Mouse (Mus musculus) R1 (cell line): Measurements from ENCODE around the gene Hoxb5.

Source experiments
- DNase-seq: peaks from one replicate; pipeline ENCODE4 v3.0.0-alpha.2; 2018; ENCODE audit warnings: low read depth, low spot score

Hoxb5 gene

DNA sequence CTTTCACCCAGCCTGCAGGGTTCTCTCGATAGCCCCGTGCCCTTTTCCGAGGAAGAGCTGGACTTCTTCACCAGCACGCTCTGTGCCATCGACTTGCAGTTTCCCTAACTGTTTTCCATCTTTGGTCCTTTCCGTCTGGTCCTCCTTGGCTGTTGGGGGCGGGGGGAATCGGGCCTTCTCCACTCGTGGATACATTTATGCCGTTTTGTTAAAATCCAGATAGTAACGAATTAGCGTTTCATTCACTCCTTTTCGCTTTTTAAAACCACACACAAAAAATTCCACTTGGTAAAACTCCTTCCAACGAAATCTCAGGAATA lies 50.3 kb downstream of the Hoxb5 start:
- DNase-seq: no peak

DNA sequence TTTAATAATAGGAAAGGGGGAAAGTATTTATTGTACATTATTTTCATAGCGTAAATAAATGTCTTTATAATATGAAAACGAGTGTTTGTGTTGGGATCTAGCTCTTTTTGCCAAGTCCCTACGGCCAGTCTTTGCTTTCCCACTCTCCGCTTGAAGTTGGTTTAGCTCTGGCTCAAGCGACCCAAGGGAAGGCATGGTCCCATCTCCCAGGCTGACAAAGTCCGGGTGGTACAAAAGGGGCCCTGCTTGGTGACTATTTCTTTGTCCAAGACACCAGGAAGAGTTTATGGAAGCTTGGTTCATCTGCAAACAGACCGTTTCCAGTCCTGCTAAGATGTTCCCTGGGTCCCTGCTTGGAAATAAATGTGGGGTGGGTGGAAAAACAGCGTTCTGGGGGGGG lies 50.8 kb downstream of the Hoxb5 start:
- no peak for DNase-seq

DNA sequence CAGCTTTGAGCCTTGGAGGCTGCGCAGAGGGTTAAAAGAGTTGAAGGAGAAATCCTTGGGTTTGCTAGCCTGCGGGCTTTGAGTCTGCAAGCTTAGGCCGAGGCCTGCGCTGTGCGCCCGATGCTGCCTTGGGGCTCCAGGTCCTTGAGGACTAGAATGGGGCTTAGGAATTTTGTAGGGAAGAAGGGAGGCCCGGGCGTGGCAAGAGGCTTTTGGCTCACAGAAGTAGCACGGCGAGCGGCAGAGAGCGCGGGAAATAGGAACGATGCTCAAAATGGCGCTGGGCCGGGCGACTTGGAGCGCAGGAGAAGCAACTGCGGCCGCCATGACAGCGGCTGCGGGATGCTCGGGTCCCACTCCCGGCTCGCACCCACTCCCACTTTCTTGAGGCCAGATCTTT lies 51.2 kb downstream of the Hoxb5 start:
- peak; percentile 88 for DNase-seq

- DNase-seq: no peak
Measured at GRCm38 (mm10) chr11:96354801-96355311, 51.7 kb downstream of the Hoxb5 start.
